Mouse (Mus musculus): Measurements from ENCODE around the gene Dcaf15.

Gene Dcaf15

GRCm38 (mm10) chr8:84101476-84102270 lies 2.9 kb downstream of the Dcaf15 start:
- in situ Hi-C loops (cut with MboI, MseI), result no loop called here

DNA sequence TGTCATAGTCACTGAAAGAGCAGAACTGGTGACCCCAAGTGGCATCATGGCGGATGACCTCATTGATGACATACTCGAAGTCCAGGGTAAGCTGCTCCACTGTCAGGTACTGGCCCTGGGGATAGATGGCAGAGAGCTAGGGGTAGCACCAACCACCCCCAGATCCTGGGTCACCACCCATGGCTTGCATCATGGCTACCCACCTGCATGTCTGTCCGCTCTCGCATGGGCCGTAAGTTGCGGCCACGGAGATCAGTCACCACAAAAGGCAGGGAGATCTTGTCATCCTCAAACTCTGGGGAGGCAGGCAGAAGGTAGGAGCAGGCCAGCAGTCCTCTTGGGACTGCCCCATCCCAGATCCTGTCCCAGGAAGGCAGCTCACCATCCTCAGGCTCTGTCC lies 6.2 kb downstream of the Dcaf15 start:
- in situ Hi-C loops (cut with MboI, MseI), result no loop called here

- in situ Hi-C loops (cut with MboI, MseI), result no loop called here
Observed at GRCm38 (mm10) chr8:84096061-84096460, 8.5 kb downstream of the Dcaf15 start.

DNA sequence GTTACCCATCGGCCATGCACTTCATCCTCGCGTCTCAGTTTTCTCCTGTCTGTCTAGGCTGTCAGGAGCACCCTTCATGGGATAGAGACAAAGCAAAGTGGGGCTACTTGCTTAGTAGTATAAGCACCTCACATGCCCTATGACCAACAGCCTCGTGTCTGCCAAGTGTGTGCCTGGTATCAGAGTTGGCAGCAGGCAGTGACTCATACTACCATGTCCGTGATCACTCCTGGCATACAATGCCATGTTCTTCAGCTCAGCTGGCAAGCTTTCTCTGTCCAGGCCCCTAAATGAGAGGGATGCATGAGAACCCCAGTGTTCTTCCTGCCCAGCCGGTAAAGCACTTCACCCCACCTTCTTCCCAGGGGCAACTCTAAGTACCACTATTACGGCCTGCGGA lies 14.0 kb downstream of the Dcaf15 start:
- in situ Hi-C loops (cut with MboI, MseI), result loop anchor here (5.0 kb wide), 1 partner anchor 38 kb away; no protein-coding TSS in a partner anchor

- in situ Hi-C loops (cut with MboI, MseI), result no loop called here
Observed at GRCm38 (mm10) chr8:84089277-84089676, 15.3 kb downstream of the Dcaf15 start.

DNA sequence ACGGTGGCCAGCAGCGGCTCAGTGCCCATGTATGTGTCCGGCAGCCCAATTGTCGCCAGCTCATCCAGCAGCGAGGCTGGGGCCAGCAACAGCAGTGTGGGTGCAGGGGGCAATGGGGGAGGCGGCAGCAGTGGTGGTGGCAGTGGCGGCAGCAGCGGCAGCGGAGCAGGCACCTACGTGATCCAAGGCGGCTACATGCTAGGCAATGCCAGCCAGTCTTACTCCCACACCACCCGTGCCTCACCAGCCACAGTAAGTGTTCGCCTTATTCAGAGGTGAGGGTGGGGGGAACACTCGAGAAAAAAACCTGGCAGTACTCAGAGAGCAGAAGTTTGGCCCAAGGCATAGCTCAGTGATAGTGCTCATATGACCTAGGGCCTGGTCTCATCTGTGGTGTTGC lies 16.7 kb downstream of the Dcaf15 start:
- in situ Hi-C loops (cut with MboI, MseI), result no loop called here

- in situ Hi-C loops (cut with MboI, MseI), result no loop called here
Observed at GRCm38 (mm10) chr8:84087156-84087555, 17.4 kb downstream of the Dcaf15 start.

DNA sequence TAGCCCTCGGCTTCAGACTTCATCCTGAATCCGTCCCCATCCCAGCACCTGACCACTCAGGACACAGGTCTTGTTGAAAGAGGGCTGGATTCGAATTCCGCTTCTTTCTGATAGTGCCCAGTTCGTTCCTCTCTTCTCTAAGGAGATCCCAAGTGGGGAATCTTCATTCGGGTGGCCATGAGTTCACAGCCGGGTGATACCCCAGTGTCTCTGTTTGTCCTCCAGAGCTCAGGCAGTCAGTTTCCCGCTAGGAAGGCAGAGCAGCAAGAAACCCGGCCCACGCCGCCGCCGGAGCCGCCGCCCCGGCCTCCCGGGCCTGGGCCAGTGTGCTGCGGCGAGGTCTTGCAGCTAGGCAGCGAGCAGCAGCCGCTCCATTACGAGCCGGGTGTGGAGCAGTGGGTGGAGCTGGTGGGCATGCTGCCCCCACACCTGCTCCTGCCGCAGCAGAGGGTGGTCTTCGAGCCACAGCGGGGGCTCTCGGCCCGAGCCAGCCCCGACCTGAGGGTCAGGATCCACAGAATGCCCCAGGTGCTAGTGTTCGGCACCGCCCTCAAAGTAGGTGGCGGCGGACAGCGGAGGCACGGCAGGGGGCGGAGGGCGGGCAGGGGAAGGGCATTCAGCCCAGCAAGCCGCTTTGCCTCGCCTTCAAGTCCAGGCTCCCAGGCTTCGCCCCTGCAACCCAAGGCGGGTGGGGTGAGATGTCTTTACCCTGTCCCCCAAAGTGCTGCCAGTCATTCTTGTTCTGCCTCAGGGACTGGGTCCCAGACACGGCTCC lies 20.0 kb downstream of the Dcaf15 start:
- in situ Hi-C loops (cut with MboI, MseI), result no loop called here

DNA sequence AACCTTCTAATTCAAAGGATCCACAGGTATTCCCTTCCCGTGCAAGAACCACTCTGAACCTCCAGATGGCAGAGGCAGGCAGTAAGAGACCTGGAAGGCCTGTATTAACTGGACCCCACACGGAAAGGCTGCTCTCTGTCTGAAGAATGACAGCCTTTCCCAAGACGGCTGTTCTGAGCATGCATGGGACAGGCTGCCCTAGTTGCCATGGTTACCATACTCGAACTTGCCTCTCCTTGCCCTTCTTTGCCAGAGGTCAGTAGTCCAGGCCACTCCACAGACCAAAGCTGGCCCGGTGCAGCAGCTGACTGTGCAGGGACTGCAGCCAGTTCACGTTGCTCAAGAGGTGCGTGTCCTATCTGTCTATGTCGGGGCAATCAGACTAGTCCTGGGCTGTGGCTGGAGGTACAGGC lies 20.7 kb downstream of the Dcaf15 start:
- in situ Hi-C loops (cut with MboI, MseI), result no loop called here

DNA sequence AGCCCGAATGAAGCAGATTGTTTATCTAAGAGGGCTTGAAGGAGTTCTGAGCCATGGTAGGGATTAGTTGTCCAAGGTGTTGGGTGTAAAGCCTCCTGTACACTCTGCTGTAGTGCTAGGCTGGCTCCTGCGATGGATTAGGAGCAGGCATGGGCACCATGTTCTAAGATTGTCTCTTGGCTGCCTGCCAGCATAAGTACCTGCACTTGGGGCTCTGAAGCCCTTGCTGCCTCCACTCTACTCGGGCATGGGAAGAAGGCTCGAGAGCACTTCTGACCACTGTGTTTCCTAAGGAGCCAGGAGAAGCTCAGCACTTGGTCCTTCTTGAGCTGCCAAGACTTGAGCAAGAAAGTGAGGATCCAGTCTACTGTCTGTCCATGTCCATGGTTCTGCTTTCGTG lies 25.4 kb downstream of the Dcaf15 start:
- in situ Hi-C loops (cut with MboI, MseI), result no loop called here

GRCm38 (mm10) chr8:84076849-84077248 lies 27.7 kb downstream of the Dcaf15 start:
- in situ Hi-C loops (cut with MboI, MseI), result no loop called here

DNA sequence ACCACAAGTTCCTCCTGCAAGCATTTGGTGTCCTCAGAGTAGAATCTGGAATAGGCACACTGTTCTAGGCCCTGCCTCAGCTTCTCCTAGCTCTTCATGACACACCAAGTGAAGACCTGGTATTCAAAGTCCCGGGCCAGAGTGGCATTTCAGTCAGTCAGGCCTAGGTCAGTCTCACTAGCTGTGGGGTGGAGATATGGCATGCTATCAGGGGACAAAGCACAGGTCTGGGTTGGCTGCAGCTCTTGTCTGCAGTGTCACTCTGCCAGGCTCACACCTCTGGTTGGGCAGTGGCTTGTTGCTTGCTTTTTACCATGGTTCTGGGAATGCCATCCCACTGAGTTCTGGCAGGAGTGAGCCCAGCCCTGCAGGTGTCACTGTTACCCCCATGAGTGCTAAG lies 28.2 kb downstream of the Dcaf15 start:
- in situ Hi-C loops (cut with MboI, MseI), result no loop called here

GRCm38 (mm10) chr8:84073230-84073976 lies 31.2 kb downstream of the Dcaf15 start:
- in situ Hi-C loops (cut with MboI, MseI), result no loop called here

GRCm38 (mm10) chr8:84072321-84072720 lies 32.2 kb downstream of the Dcaf15 start:
- in situ Hi-C loops (cut with MboI, MseI), result no loop called here

DNA sequence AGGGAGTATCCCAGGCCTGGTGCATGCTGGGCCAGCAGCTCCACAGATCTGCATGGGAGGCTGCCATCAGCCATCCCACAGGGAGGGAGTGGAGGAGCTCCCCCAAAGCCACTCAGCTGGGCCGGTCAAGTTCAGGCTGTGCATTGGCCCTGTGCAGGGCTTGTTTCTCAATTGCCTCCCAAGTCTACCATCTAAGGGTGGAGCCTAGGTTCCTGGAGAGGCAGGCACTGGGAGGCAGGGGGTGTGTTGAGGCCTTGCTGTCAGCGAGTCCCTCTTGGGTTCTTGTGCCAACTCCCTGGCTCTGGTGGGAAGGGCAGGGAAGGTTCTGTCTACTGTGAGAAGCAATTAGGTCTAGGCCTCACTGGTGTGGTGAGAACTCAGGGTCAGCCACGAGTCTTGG lies 32.6 kb downstream of the Dcaf15 start:
- in situ Hi-C loops (cut with MboI, MseI), result no loop called here

DNA sequence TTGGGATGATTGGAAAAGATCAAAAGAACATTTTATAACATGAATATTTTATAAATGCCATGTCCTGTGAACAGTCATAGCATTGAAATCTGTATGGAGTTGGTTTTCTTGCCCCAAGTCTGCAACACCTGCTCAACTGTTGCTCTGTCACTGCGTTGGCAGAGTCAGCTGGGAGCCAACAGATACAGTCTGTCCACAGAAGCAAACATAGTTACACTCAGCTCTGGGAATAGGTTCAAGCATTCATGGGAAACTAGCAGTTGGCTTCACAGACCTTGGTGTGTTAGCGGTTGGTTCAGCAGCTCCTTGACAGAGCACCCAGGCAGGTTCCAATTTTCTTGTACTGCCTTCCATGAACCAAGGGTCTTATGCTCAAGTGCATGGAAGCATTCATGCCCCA lies 33.9 kb downstream of the Dcaf15 start:
- in situ Hi-C loops (cut with MboI, MseI), result no loop called here

- in situ Hi-C loops (cut with MboI, MseI), result no loop called here
Observed at GRCm38 (mm10) chr8:84070241-84070640, 34.3 kb downstream of the Dcaf15 start.

- in situ Hi-C loops (cut with MboI, MseI), result no loop called here
Observed at GRCm38 (mm10) chr8:84069750-84070149, 34.8 kb downstream of the Dcaf15 start.

GRCm38 (mm10) chr8:84069169-84069568 lies 35.4 kb downstream of the Dcaf15 start:
- in situ Hi-C loops (cut with MboI, MseI), result no loop called here

DNA sequence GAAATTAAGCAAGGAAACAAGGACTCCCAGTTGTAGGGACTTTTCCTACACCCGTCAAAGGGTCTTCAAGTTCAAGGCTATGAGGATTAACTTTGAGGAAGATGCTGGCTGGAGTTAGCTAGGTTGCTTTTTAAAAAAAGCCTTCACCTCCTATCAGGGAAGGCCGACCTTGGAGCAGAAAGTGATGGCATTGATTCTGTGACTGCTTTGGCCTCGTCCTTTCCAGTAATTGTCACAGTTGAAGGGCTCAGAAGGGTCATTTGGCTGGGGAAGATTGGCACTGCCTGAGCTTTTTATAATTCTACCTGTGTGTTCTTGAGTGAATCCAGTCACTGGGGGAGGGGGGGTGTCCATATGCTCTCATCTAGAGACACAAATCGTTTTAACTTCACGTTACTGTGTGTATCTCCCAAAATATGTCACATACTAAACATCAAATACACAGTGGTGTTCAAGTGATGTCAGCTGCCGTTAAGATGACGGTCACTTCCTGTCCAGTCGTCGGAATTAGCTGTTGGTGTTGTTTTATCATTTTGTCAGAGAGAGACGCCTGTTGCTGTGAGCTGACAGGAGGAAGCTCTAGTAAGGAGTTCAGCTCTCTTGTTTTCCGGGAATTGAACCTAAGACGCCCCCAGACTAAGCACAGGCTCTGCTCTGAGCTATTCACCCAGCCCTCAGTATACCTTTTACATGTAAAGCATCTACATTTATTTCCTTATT lies 36.1 kb downstream of the Dcaf15 start:
- in situ Hi-C loops (cut with MboI, MseI), result no loop called here

DNA sequence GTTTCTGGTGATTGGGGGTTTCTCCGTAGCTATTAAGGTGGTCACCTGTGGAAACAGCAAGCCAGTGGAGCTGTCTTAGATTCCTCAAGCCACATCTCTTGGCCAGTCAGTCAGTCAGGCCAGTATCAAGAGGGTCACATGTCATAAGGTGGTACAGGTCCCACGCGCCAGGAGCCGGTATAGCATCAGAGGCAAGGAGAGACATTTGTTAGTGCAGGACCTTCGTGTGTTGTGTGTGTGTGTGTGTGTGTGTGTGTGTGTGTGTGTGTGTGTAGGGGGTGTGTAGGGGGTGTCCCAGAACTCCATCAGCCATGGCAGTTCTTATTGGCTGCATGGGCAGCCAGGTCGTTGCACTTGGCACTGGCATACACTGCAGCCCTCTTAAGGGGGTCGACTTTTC lies 36.7 kb downstream of the Dcaf15 start:
- in situ Hi-C loops (cut with MboI, MseI), result no loop called here
